Mouse (Mus musculus): ENCODE measurements around the gene Lix1l. TPM values are rescaled to one million over a fixed set of nuclear protein-coding genes. Genes with fewer than 3 reads are reported as not detected.

Gene Lix1l
- polyA plus RNA-seq, 1 experiment from 2014 or later, result 6.7 TPM

DNA sequence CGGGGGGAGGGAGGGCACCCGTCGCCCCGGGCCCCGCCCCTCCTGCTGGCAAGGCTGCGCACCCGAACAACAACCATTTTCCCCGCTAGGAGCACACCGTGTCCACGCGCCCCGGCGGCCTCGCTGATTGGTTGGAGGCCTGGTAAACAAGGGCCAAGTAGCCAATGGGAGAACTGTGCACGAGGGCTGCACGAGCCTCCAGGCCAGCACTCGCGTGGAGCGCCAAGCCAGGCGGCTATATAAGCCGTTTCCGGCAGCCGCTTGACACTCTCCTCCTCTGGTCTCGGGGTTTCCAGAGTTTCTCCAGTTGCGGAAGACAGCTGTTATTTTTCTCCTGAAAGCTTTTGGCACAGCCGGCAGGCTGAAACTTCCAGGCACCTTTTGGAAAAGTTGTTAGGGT, 43.3 kb upstream of the Lix1l start, which contains the start of gene Txnip:
Gene Txnip (plus strand): TSS at position 264 of the 400 bp plus-strand sequence.
- Histone ChIP-seq H3K36me3 (ENCODE audit: control insufficient read depth, insufficient read depth, low read length) (peaks cover 29% of the 10 kb centered on the region), H3K27me3 (replicated peaks; ENCODE audit: control insufficient read depth, insufficient read depth, low read length) (no peaks in the 10 kb centered on the region), H3K4me1 (replicated peaks; ENCODE audit: control insufficient read depth, insufficient read depth, low read length) (peaks cover 52% of the 10 kb centered on the region), H3K4me2 (ENCODE audit: low read length) (peak within 1 kb of the TSS; percentile 89), H3K27ac (ENCODE audit: low read depth) (peak within 1 kb of the TSS; percentile 97), H3K9ac (ENCODE audit: low read length) (peak within 1 kb of the TSS; percentile 91), H3K9me3 (ENCODE audit: control insufficient read depth, low read length) (no peaks in the 10 kb centered on the region), H3K4me3 (ENCODE audit: low read depth, low read length) (peak within 1 kb of the TSS; percentile 92)
- under 1% methylated on average over 26 of the region's 26 CpGs for WGBS
- DNase-seq (ENCODE audit: low spot score) (peak; percentile 99), ATAC-seq (replicated peaks; ENCODE audit: low FRiP score, low TSS enrichment, low read depth) (peak; percentile 97)

DNA sequence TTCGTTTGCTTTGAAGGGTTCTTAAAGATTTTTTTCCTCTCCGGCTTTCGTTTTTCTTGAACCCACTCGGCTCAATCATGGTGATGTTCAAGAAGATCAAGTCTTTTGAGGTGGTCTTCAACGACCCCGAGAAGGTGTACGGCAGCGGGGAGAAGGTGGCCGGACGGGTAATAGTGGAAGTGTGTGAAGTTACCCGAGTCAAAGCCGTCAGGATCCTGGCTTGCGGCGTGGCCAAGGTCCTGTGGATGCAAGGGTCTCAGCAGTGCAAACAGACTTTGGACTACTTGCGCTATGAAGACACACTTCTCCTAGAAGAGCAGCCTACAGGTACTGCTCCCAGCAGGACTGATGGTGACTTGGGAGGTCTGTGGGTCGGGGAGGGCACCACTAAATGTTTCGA, 42.8 kb upstream of the Lix1l start:
- DNase-seq (ENCODE audit: low spot score) (peak; percentile 81), ATAC-seq (replicated peaks; ENCODE audit: low FRiP score, low TSS enrichment, low read depth) (peak; percentile 12; the same call in 1 of the 2 replicates)
- H3K4me2 ChIP-seq (ENCODE audit: low read length), result peak overlapping the region; percentile 89
- peak overlapping the region; percentile 97 for H3K27ac ChIP-seq (ENCODE audit: low read depth)
- H3K27me3 ChIP-seq (replicated peaks; ENCODE audit: control insufficient read depth, insufficient read depth, low read length), result no peaks in the 10 kb centered on the region
- peak overlapping the region; percentile 92 for H3K4me3 ChIP-seq (ENCODE audit: low read depth, low read length)
- peaks cover 52% of the 10 kb centered on the region for H3K4me1 ChIP-seq (replicated peaks; ENCODE audit: control insufficient read depth, insufficient read depth, low read length)
- peaks cover 29% of the 10 kb centered on the region for H3K36me3 ChIP-seq (ENCODE audit: control insufficient read depth, insufficient read depth, low read length)
- H3K9ac ChIP-seq (ENCODE audit: low read length), result peak overlapping the region; percentile 91
- under 1% methylated on average over 17 of the region's 17 CpGs for WGBS
- H3K9me3 ChIP-seq (ENCODE audit: control insufficient read depth, low read length), result no peaks in the 10 kb centered on the region

DNA sequence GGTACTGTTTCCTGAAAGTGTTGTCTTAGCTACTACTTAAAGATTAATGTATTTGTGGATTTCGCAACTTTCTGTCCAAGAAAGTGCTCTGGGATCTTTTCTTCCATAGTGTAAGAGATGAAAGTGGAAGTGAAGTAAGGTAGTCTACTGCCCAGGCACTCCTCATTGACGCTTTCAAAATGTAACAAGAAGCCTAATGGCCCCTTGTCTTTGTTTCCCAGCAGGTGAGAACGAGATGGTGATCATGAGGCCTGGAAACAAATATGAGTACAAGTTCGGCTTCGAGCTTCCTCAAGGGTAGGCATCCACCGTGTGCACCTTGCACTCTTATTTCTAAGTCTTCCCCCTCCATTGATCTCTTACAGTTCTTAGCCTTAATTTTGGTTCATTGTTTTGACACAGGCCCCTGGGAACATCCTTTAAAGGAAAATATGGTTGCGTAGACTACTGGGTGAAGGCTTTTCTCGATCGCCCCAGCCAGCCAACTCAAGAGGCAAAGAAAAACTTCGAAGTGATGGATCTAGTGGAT, 42.2 kb upstream of the Lix1l start:
- no peaks in the 10 kb centered on the region for H3K9me3 ChIP-seq (ENCODE audit: control insufficient read depth, low read length)
- peak overlapping the region; percentile 89 for H3K4me2 ChIP-seq (ENCODE audit: low read length)
- ATAC-seq (replicated peaks; ENCODE audit: low FRiP score, low TSS enrichment, low read depth) (no peak), DNase-seq (ENCODE audit: low spot score) (no peak)
- H3K4me3 ChIP-seq (ENCODE audit: low read depth, low read length), result peak overlapping the region; percentile 92
- 17% methylated on average over 10 of the region's 10 CpGs for WGBS
- H3K4me1 ChIP-seq (replicated peaks; ENCODE audit: control insufficient read depth, insufficient read depth, low read length), result peaks cover 52% of the 10 kb centered on the region
- peak overlapping the region; percentile 91 for H3K9ac ChIP-seq (ENCODE audit: low read length)
- H3K36me3 ChIP-seq (ENCODE audit: control insufficient read depth, insufficient read depth, low read length), result peaks cover 29% of the 10 kb centered on the region
- peak overlapping the region; percentile 97 for H3K27ac ChIP-seq (ENCODE audit: low read depth)
- no peaks in the 10 kb centered on the region for H3K27me3 ChIP-seq (replicated peaks; ENCODE audit: control insufficient read depth, insufficient read depth, low read length)

DNA sequence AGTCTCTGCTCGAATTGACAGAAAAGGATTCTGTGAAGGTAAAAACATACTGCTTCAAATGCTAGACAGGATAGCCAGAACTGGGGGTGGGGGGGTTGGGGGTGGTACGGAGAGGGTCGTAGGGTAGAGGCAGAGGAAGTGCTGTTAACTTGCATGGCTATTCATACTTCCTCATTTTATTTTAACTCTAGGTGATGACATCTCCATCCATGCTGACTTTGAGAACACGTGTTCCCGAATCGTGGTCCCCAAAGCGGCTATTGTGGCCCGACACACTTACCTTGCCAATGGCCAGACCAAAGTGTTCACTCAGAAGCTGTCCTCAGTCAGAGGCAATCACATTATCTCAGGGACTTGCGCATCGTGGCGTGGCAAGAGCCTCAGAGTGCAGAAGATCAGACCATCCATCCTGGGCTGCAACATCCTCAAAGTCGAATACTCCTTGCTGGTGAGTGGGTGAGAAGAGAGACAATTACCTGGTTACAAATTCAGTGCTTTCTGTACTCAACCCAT, 41.5 kb upstream of the Lix1l start:
- DNase-seq (ENCODE audit: low spot score), result no peak
- WGBS, result 64% methylated on average over 12 of the region's 12 CpGs
- peak overlapping the region; percentile 91 for H3K9ac ChIP-seq (ENCODE audit: low read length)
- no peaks in the 10 kb centered on the region for H3K27me3 ChIP-seq (replicated peaks; ENCODE audit: control insufficient read depth, insufficient read depth, low read length)
- no peak for ATAC-seq (replicated peaks; ENCODE audit: low FRiP score, low TSS enrichment, low read depth)
- H3K27ac ChIP-seq (ENCODE audit: low read depth), result peak overlapping the region; percentile 97; the same call in 1 of the 2 replicates
- peaks cover 29% of the 10 kb centered on the region for H3K36me3 ChIP-seq (ENCODE audit: control insufficient read depth, insufficient read depth, low read length)
- peaks cover 58% of the 10 kb centered on the region for H3K4me1 ChIP-seq (replicated peaks; ENCODE audit: control insufficient read depth, insufficient read depth, low read length)
- no peaks in the 10 kb centered on the region for H3K9me3 ChIP-seq (ENCODE audit: control insufficient read depth, low read length)
- peak overlapping the region; percentile 89 for H3K4me2 ChIP-seq (ENCODE audit: low read length)
- peak overlapping the region; percentile 92 for H3K4me3 ChIP-seq (ENCODE audit: low read depth, low read length)

DNA sequence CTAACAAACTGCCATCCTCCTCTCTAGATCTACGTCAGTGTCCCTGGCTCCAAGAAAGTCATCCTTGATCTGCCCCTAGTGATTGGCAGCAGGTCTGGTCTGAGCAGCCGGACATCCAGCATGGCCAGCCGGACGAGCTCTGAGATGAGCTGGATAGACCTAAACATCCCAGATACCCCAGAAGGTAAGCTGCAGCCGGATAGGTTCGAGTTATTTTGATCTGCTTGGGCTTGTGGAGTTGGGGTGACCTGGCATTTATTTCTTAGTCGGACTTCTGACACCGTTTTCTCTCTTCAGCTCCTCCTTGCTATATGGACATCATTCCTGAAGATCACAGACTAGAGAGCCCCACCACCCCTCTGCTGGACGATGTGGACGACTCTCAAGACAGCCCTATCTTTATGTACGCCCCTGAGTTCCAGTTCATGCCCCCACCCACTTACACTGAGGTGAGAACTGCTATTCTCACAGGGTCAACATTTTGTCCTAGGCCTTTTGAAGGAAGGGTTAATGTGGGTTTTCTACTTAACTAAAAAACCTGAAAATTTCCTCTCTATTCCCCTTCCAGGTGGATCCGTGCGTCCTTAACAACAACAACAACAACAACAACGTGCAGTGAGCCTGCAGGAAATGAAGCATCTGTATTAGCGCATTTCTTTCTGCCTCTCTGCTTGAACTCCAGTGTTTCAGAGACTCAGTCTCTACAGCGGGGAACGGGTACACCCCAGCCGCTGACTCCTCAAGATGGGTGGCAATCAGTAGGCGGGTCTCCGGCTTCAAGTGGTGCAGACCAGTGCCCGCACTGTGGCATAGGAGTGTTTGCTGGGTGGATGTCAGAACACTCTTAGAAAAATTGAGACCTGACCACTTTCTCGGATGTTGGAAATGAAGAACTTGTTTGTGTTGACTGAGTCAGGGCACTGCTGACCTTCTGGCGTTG, 40.8 kb upstream of the Lix1l start:
- Histone ChIP-seq H3K4me1 (replicated peaks; ENCODE audit: control insufficient read depth, insufficient read depth, low read length) (peaks cover 56% of the 10 kb centered on the region), H3K9ac (ENCODE audit: low read length) (peak overlapping the region; percentile 91), H3K36me3 (ENCODE audit: control insufficient read depth, insufficient read depth, low read length) (peaks cover 29% of the 10 kb centered on the region), H3K27me3 (replicated peaks; ENCODE audit: control insufficient read depth, insufficient read depth, low read length) (no peaks in the 10 kb centered on the region), H3K4me2 (ENCODE audit: low read length) (peak overlapping the region; percentile 89), H3K4me3 (ENCODE audit: low read depth, low read length) (peak overlapping the region; percentile 92), H3K27ac (ENCODE audit: low read depth) (peak overlapping the region; percentile 97; the same call in 1 of the 2 replicates), H3K9me3 (ENCODE audit: control insufficient read depth, low read length) (no peaks in the 10 kb centered on the region)
- WGBS, result 72% methylated on average over 23 of the region's 23 CpGs
- DNase-seq (ENCODE audit: low spot score) (no peak), ATAC-seq (replicated peaks; ENCODE audit: low FRiP score, low TSS enrichment, low read depth) (no peak)

DNA sequence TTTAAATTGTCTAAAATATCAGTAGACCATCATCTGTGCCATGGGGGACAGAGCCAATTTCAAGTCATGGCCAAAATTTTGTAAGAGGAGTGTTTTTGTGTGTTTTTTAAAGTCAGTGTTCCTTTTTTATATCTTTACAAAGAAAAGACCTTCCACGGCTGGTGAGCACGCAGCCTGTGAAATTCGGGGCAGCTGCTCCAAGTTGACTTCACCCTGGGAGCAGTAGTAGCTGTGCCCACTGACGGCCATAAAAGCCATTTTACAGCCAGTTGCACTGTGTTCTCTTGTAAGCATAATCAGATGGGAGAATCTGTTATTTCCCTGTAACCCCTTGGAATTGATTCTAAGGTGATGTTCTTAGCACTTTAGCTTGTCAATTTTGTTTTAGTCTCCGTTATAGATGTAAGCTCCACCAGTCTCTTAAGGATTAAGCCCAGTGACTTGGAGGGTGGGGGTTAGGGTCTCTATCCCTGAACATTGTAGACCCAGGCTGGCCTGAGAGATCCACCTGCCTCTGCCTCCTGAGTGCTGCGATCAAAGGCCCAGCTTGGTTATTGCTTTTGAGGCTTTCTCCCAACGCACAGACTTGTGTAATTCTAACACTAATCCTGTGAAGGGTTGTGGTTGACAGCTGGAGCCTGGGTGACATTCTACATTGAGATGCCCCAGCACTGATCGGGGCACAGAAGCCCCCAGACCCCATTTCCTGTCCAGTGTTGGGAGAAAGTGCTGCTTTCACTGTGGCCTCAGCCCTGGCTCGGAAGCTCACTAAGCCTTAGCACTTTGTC, 39.9 kb upstream of the Lix1l start:
- Histone ChIP-seq H3K9me3 (ENCODE audit: control insufficient read depth, low read length) (no peaks in the 10 kb centered on the region), H3K4me3 (ENCODE audit: low read depth, low read length) (peak overlapping the region; percentile 92), H3K9ac (ENCODE audit: low read length) (peak overlapping the region; percentile 91), H3K36me3 (ENCODE audit: control insufficient read depth, insufficient read depth, low read length) (peaks cover 29% of the 10 kb centered on the region), H3K4me1 (replicated peaks; ENCODE audit: control insufficient read depth, insufficient read depth, low read length) (peaks cover 48% of the 10 kb centered on the region), H3K27ac (ENCODE audit: low read depth) (peak overlapping the region; percentile 1; the same call in 1 of the 2 replicates), H3K27me3 (replicated peaks; ENCODE audit: control insufficient read depth, insufficient read depth, low read length) (no peaks in the 10 kb centered on the region), H3K4me2 (ENCODE audit: low read length) (peak overlapping the region; percentile 89)
- DNase-seq (ENCODE audit: low spot score) (no peak), ATAC-seq (replicated peaks; ENCODE audit: low FRiP score, low TSS enrichment, low read depth) (no peak)
- WGBS, result 74% methylated on average over 9 of the region's 9 CpGs

DNA sequence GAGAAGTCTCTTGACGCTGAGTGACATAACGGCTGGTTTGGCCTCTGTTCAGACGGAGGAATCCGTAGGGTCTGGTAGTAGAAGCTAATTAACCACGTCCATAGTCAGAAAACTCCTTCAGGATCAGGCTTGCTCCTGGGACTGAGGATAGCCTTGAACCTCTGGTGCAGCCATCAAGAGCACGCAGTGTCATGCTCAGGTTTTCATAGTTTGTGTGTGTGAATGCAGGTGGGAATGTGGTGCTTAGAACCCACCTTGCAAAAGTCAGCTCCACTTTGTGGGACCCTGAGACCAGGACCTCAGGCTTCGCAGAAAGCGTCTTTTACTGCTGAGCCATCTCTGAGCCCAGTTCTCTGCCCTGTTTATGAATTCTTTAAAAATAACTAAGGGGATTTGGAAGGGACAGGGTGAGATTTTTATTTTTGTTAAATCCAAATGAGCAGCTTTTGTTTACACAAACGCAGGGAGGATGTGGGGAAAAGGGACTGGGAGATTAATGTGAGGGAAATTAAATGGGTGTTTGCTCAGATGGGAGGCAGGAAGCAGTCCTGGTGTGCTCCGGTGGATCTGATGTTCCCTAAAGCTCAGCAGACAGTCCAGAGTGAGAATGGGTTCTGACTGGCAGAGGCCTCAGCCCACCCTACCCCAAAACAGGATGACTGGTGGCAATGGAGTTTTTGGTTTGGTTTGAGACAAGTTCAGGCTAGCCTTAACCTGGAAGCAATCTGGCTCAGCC, 38.8 kb upstream of the Lix1l start:
- peak overlapping the region; percentile 65 for H3K27ac ChIP-seq (ENCODE audit: low read depth)
- H3K4me3 ChIP-seq (ENCODE audit: low read depth, low read length), result peak overlapping the region; percentile 11; the same call in 1 of the 2 replicates
- DNase-seq (ENCODE audit: low spot score) (no peak), ATAC-seq (replicated peaks; ENCODE audit: low FRiP score, low TSS enrichment, low read depth) (no peak)
- peaks cover 29% of the 10 kb centered on the region for H3K36me3 ChIP-seq (ENCODE audit: control insufficient read depth, insufficient read depth, low read length)
- WGBS, result 40% methylated on average over 10 of the region's 10 CpGs
- H3K9ac ChIP-seq (ENCODE audit: low read length), result no peak overlapping the region
- peaks cover 38% of the 10 kb centered on the region for H3K4me1 ChIP-seq (replicated peaks; ENCODE audit: control insufficient read depth, insufficient read depth, low read length)
- no peaks in the 10 kb centered on the region for H3K9me3 ChIP-seq (ENCODE audit: control insufficient read depth, low read length)
- no peaks in the 10 kb centered on the region for H3K27me3 ChIP-seq (replicated peaks; ENCODE audit: control insufficient read depth, insufficient read depth, low read length)
- H3K4me2 ChIP-seq (ENCODE audit: low read length), result peak overlapping the region; percentile 89

Measured in intestine, embryonic 14.5 days (tissue).